In genomic region chr9:41141026-41141425, GRCm38 (mm10) we compare ENCODE assay signal across 23 mouse cellular contexts. TPM values are rescaled to one million over a fixed set of nuclear protein-coding genes. Genes with fewer than 3 reads are reported as not detected.
DNase-seq lines count a peak whose midpoint lies in the region; ATAC-seq lines count a peak whose summit lies in the region.
"Had no signal": no experiment of that assay in that cellular context is flagged by ENCODE, and none has a peak within 500 bp of the region (broad histone marks: within the 10 kb centered on the region; RNA-seq: fewer than 3 reads in every experiment).

No protein-coding gene starts in this region.

- intact Hi-C loops in left cerebral cortex, postnatal 25 days (cut with DNase I), result no loop called here

- no peaks in the 10 kb centered on the region for H3K27me3 ChIP-seq in midbrain, embryonic 16.5 days (ENCODE audit: control insufficient read depth, insufficient read depth, low read depth, low read length)
- H3K27me3 ChIP-seq in intestine, embryonic 16.5 days (replicated peaks; ENCODE audit: control insufficient read depth, insufficient read depth, low read length), result no peaks in the 10 kb centered on the region
- H3K27me3 ChIP-seq: forebrain, embryonic 15.5 days; heart, embryonic 15.5 days; stomach, embryonic 15.5 days had no signal

- no peak overlapping the region for H3K4me2 ChIP-seq in midbrain, embryonic 16.5 days (ENCODE audit: low read length)
- H3K4me2 ChIP-seq in intestine, embryonic 16.5 days (ENCODE audit: low read depth, low read length), result no peak overlapping the region
- H3K4me2 ChIP-seq: forebrain, embryonic 15.5 days; heart, embryonic 15.5 days; stomach, embryonic 15.5 days had no signal

- H3K9me3 ChIP-seq in midbrain, embryonic 16.5 days (replicated peaks; ENCODE audit: control insufficient read depth, low read length, poor library complexity, severe bottlenecking), result no peaks in the 10 kb centered on the region
- H3K9me3 ChIP-seq in intestine, embryonic 16.5 days (ENCODE audit: control insufficient read depth, low read length), result no peaks in the 10 kb centered on the region
- H3K9me3 ChIP-seq: forebrain, embryonic 15.5 days; heart, embryonic 15.5 days; limb, embryonic 10.5 days; stomach, embryonic 15.5 days had no signal

- no peak overlapping the region for H3K9ac ChIP-seq in midbrain, embryonic 16.5 days (ENCODE audit: low read depth, low read length)
- no peak overlapping the region for H3K9ac ChIP-seq in intestine, embryonic 16.5 days (ENCODE audit: low read depth, low read length)
- H3K9ac ChIP-seq: forebrain, embryonic 15.5 days; heart, embryonic 15.5 days; liver, postnatal 0 days; stomach, embryonic 15.5 days had no signal

- WGBS in midbrain, embryonic 16.5 days, result 85% methylated on average over 2 of the region's 2 CpGs
- WGBS in intestine, embryonic 16.5 days, result 58% methylated on average over 2 of the region's 2 CpGs

- H3K4me3 ChIP-seq in midbrain, embryonic 16.5 days (ENCODE audit: low read depth, low read length), result no peak overlapping the region
- no peak overlapping the region for H3K4me3 ChIP-seq in intestine, embryonic 16.5 days (ENCODE audit: low read length)
- H3K4me3 ChIP-seq: forebrain, embryonic 15.5 days; heart, embryonic 15.5 days; limb, embryonic 10.5 days; stomach, embryonic 15.5 days had no signal

- ATAC-seq in activated CD4-positive, CD25-positive, alpha-beta regulatory T cell, adult 4 months, result peak; percentile 55
- ATAC-seq in megakaryocyte progenitor cell, adult 5-6 weeks (replicated peaks; ENCODE audit: poor library complexity), result peak; percentile 48
- no peak for ATAC-seq in midbrain, embryonic 16.5 days
- ATAC-seq in intestine, embryonic 16.5 days, result no peak
- ATAC-seq: forebrain, embryonic 15.5 days; hindbrain, embryonic 16.5 days; liver, postnatal 0 days had no signal

- H3K4me1 ChIP-seq in midbrain, embryonic 16.5 days (ENCODE audit: control insufficient read depth, insufficient read depth, low read length), result no peaks in the 10 kb centered on the region
- no peaks in the 10 kb centered on the region for H3K4me1 ChIP-seq in intestine, embryonic 16.5 days (ENCODE audit: control insufficient read depth, insufficient read depth, low read length)
- H3K4me1 ChIP-seq: limb, embryonic 10.5 days; stomach, embryonic 15.5 days had no signal

- peak; percentile 19 for DNase-seq in lung, postnatal 36 days
- DNase-seq in lung, postnatal 25 days (ENCODE audit: low spot score), result no peak
- DNase-seq in left cerebral cortex, postnatal 25 days (ENCODE audit: low spot score in 2 of 2), result no peak
- DNase-seq in cerebellum, postnatal 10 days, result no peak
- DNase-seq: cerebellum, adult 8-10 months; embryo, embryonic 11 days; gastrocnemius, postnatal 14 days; heart, postnatal 4 days; kidney, adult 8-10 months; kidney, postnatal 25 days; liver, postnatal 0 days; lung, postnatal 10 days; right cerebral cortex, postnatal 25 days; thymus, adult 18-20 months had no signal

- H3K36me3 ChIP-seq in midbrain, embryonic 16.5 days (ENCODE audit: control insufficient read depth, insufficient read depth, low read length), result no peaks in the 10 kb centered on the region
- no peaks in the 10 kb centered on the region for H3K36me3 ChIP-seq in intestine, embryonic 16.5 days (ENCODE audit: control insufficient read depth, insufficient read depth, low read length)
- H3K36me3 ChIP-seq: forebrain, embryonic 15.5 days; heart, embryonic 15.5 days; limb, embryonic 10.5 days; stomach, embryonic 15.5 days had no signal

- no peak overlapping the region for H3K27ac ChIP-seq in midbrain, embryonic 16.5 days (ENCODE audit: low read length)
- H3K27ac ChIP-seq in intestine, embryonic 16.5 days (ENCODE audit: low read length), result no peak overlapping the region
- H3K27ac ChIP-seq: forebrain, embryonic 15.5 days; heart, embryonic 15.5 days; limb, embryonic 10.5 days; stomach, embryonic 15.5 days had no signal

RNA-seq across cellular contexts. Expression of gene Ubash3b, which starts 20.5 kb away (rescaled TPM):
- polyA plus RNA-seq in activated CD4-positive, CD25-positive, alpha-beta regulatory T cell, adult 4 months (2017; shearing (Covaris generic)), result 10 to 100 TPM; 18.3 to 25.0 TPM
- total RNA-seq in megakaryocyte progenitor cell, adult 5-6 weeks (2015), result 8.8 and 9.9 TPM in 2 replicates
- 5.3 and 5.8 TPM in 2 replicates for total RNA-seq in megakaryocyte progenitor cell, adult 5-6 weeks (2017)
- 23.2 and 24.2 TPM in 2 replicates for polyA plus RNA-seq in midbrain, embryonic 16.5 days (2015; fragmentation: Nextera tagmentation; extraction: Ambion mirVana)
- 10 to 100 TPM; 23.9 to 26.1 TPM for total RNA-seq in left cerebral cortex, postnatal 25 days (2021)
- 3.4 TPM in 2 replicates for polyA plus RNA-seq in intestine, embryonic 16.5 days (2015; fragmentation: Nextera tagmentation; extraction: Ambion mirVana)

Comparison
In these comparisons a context has a peak if more than half of its experiments do, and no peak if none do; other contexts are left out.
1. ATAC-seq: peak in activated CD4-positive, CD25-positive, alpha-beta regulatory T cell, adult 4 months (single experiment) and megakaryocyte progenitor cell, adult 5-6 weeks (single experiment); none in midbrain, embryonic 16.5 days (single experiment) and intestine, embryonic 16.5 days (single experiment).